ENCODE assay signal across 15 mouse cellular contexts in the genomic region with DNA sequence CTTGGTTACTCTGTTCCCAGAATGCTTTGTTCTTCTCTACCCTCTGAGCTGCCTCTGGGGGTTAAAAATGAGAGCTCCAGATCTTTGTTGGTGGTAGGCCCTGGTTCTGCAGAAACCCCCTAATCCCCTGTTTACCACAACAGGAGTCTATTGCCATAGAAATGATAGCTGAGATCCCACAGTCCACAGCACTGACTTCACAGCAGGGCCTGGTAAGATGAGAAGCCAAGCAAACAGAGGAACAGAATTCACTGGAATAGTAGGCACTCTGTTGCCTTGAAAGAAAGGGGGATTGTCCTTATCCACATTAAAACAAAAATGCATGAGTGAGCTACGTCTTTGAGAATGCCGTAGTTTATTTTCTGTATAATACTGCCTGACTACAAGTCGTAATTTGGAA. TPM values are rescaled to one million over a fixed set of nuclear protein-coding genes. Genes with fewer than 3 reads are reported as not detected.
A peak's percentile ranks its signal among the peaks of the same experiment; 100 is the strongest.
DNase-seq lines count a peak whose midpoint lies in the region; ATAC-seq lines count a peak whose summit lies in the region.
"Had no signal": no experiment of that assay in that cellular context is flagged by ENCODE, and none has a peak within 500 bp of the region (broad histone marks: within the 10 kb centered on the region; RNA-seq: fewer than 3 reads in every experiment).

No protein-coding gene starts in this region.

- H3K4me1 ChIP-seq in forebrain, embryonic 10.5 days = peaks cover 10% of the 10 kb centered on the region
- no peaks in the 10 kb centered on the region for H3K4me1 ChIP-seq in forebrain, embryonic 15.5 days
- 0 out of 2 replicates have a peak, but pooled peaks cover 15% of the 10 kb centered on the region for H3K4me1 ChIP-seq in embryonic facial prominence, embryonic 14.5 days (ENCODE audit: control insufficient read depth, insufficient read depth, low read length)
- no peaks in the 10 kb centered on the region for H3K4me1 ChIP-seq in midbrain, embryonic 14.5 days (ENCODE audit: control insufficient read depth, insufficient read depth, low read length)

- peaks cover 43% of the 10 kb centered on the region for H3K27me3 ChIP-seq in forebrain, embryonic 10.5 days (ENCODE audit: poor library complexity, severe bottlenecking)
- H3K27me3 ChIP-seq in forebrain, embryonic 15.5 days = no peaks in the 10 kb centered on the region
- no peaks in the 10 kb centered on the region for H3K27me3 ChIP-seq in embryonic facial prominence, embryonic 14.5 days (replicated peaks; ENCODE audit: control insufficient read depth, insufficient read depth, low read length)
- no peaks in the 10 kb centered on the region for H3K27me3 ChIP-seq in midbrain, embryonic 14.5 days (ENCODE audit: control insufficient read depth, insufficient read depth, low read length)

- no peak overlapping the region for H3K4me3 ChIP-seq in forebrain, embryonic 10.5 days
- H3K4me3 ChIP-seq in forebrain, embryonic 15.5 days = no peak overlapping the region
- no peak overlapping the region for H3K4me3 ChIP-seq in embryonic facial prominence, embryonic 14.5 days (ENCODE audit: low read depth, low read length)
- no peak overlapping the region for H3K4me3 ChIP-seq in midbrain, embryonic 14.5 days (replicated peaks; ENCODE audit: low read depth, low read length)
- H3K4me3 ChIP-seq: myocyte had no signal

- DNase-seq in forebrain, embryonic 10.5 days (ENCODE audit: extremely low spot score, low spot score) = peak; percentile 30
- peak; percentile 2 for DNase-seq in left cerebral cortex, postnatal 4 days
- DNase-seq in left cerebral cortex, postnatal 25 days (ENCODE audit: low spot score in 2 of 2) = no peak
- DNase-seq in embryonic facial prominence, embryonic 14.5 days (ENCODE audit: low spot score) = peak; percentile 74
- DNase-seq in midbrain, embryonic 14.5 days = peak; percentile 30
- no peak for DNase-seq in thymus, postnatal 14 days
- no peak for DNase-seq in lung, postnatal 4 days
- DNase-seq: adrenal gland, postnatal 14 days; cerebellum, postnatal 14 days; liver; lung, embryonic 14.5 days; thymus, postnatal 4 days had no signal

- WGBS in forebrain, embryonic 10.5 days = 21% methylated on average over 3 of the region's 3 CpGs
- WGBS in forebrain, embryonic 15.5 days = under 1% methylated on average over 3 of the region's 3 CpGs
- 25% methylated on average over 3 of the region's 3 CpGs for WGBS in embryonic facial prominence, embryonic 14.5 days
- 35% methylated on average over 3 of the region's 3 CpGs for WGBS in midbrain, embryonic 14.5 days

- H3K9ac ChIP-seq in forebrain, embryonic 15.5 days (replicated peaks) = no peak overlapping the region
- no peak overlapping the region for H3K9ac ChIP-seq in embryonic facial prominence, embryonic 14.5 days (ENCODE audit: low read depth, low read length)
- no peak overlapping the region for H3K9ac ChIP-seq in midbrain, embryonic 14.5 days (replicated peaks; ENCODE audit: low read length)
- H3K9ac ChIP-seq: lung, embryonic 14.5 days had no signal

- no peak for ATAC-seq in forebrain, embryonic 15.5 days (replicated peaks)
- peak; percentile 84 for ATAC-seq in embryonic facial prominence, embryonic 14.5 days (ENCODE audit: low read depth)
- no peak for ATAC-seq in midbrain, embryonic 14.5 days (ENCODE audit: low FRiP score, low TSS enrichment)

- no peaks in the 10 kb centered on the region for H3K9me3 ChIP-seq in forebrain, embryonic 10.5 days
- no peaks in the 10 kb centered on the region for H3K9me3 ChIP-seq in forebrain, embryonic 15.5 days
- no peaks in the 10 kb centered on the region for H3K9me3 ChIP-seq in embryonic facial prominence, embryonic 14.5 days (ENCODE audit: control insufficient read depth, low read length)
- H3K9me3 ChIP-seq in midbrain, embryonic 14.5 days (ENCODE audit: control insufficient read depth, low read length) = no peaks in the 10 kb centered on the region; the same call in 1 of the 2 replicates

- intact Hi-C loops in left cerebral cortex, postnatal 4 days (cut with DNase I) = no loop called here
- intact Hi-C loops in left cerebral cortex, postnatal 25 days (cut with DNase I) = no loop called here

- no peak overlapping the region for H3K4me2 ChIP-seq in forebrain, embryonic 15.5 days (replicated peaks)
- H3K4me2 ChIP-seq in embryonic facial prominence, embryonic 14.5 days (ENCODE audit: low read depth, low read length) = no peak overlapping the region
- H3K4me2 ChIP-seq in midbrain, embryonic 14.5 days (ENCODE audit: low read length) = no peak overlapping the region
- H3K4me2 ChIP-seq: lung, embryonic 14.5 days had no signal

- no peaks in the 10 kb centered on the region for H3K36me3 ChIP-seq in forebrain, embryonic 10.5 days (replicated peaks)
- H3K36me3 ChIP-seq in forebrain, embryonic 15.5 days = no peaks in the 10 kb centered on the region
- H3K36me3 ChIP-seq in embryonic facial prominence, embryonic 14.5 days (ENCODE audit: control insufficient read depth, insufficient read depth, low read length) = no peaks in the 10 kb centered on the region
- no peaks in the 10 kb centered on the region for H3K36me3 ChIP-seq in midbrain, embryonic 14.5 days (ENCODE audit: control insufficient read depth, insufficient read depth, low read length)

- H3K27ac ChIP-seq in forebrain, embryonic 10.5 days = 0 out of 2 replicates have a peak overlapping the region, but pooled peaks have one; percentile 44
- H3K27ac ChIP-seq in forebrain, embryonic 15.5 days (replicated peaks) = no peak overlapping the region
- peak overlapping the region; percentile 30; the same call in 1 of the 2 replicates for H3K27ac ChIP-seq in embryonic facial prominence, embryonic 14.5 days (replicated peaks; ENCODE audit: low read depth, low read length)
- no peak overlapping the region for H3K27ac ChIP-seq in midbrain, embryonic 14.5 days (replicated peaks; ENCODE audit: low read depth, low read length)

RNA-seq across cellular contexts. Expression of a gene that starts 41.0 kb away (rescaled TPM):
- polyA plus RNA-seq in forebrain, embryonic 10.5 days (2016; fragmentation: Nextera tagmentation; extraction: Ambion mirVana) = 0.04 TPM in 1 of 2 replicates, not detected in the other
- polyA plus RNA-seq in forebrain, embryonic 15.5 days (2015; fragmentation: Nextera tagmentation; extraction: Ambion mirVana) = 0.13 TPM in 1 of 2 replicates, not detected in the other
- 1 to 10 TPM; 1.3 to 1.6 TPM for total RNA-seq in left cerebral cortex, postnatal 4 days (2021)
- total RNA-seq in left cerebral cortex, postnatal 25 days (2021) = 1 to 10 TPM; 2.1 to 2.3 TPM
- polyA plus RNA-seq in embryonic facial prominence, embryonic 14.5 days (2014; fragmentation: Nextera tagmentation; extraction: Ambion mirVana) = 11.8 and 12.9 TPM in 2 replicates
- not detected in 2 replicates for polyA plus RNA-seq in midbrain, embryonic 14.5 days (2014; fragmentation: Nextera tagmentation; extraction: Ambion mirVana)
- polyA plus RNA-seq: heart, postnatal 0 days; lung, embryonic 14.5 days had no signal

Comparison
In these comparisons a context has a peak if more than half of its experiments do, and no peak if none do; other contexts are left out.
1. DNase-seq: peak in forebrain, embryonic 10.5 days (single experiment), left cerebral cortex, postnatal 4 days (single experiment), embryonic facial prominence, embryonic 14.5 days (single experiment) and midbrain, embryonic 14.5 days (single experiment); none in left cerebral cortex, postnatal 25 days (0 of 2), thymus, postnatal 14 days (single experiment) and lung, postnatal 4 days (0 of 2).
2. H3K27ac ChIP-seq: peak in forebrain, embryonic 10.5 days (single experiment) and embryonic facial prominence, embryonic 14.5 days (single experiment); none in forebrain, embryonic 15.5 days (single experiment) and midbrain, embryonic 14.5 days (single experiment).
3. RNA of a gene that starts 41.0 kb away (polyA plus RNA-seq): 11.8 to 12.9 TPM in embryonic facial prominence, embryonic 14.5 days; 0.13 TPM in forebrain, embryonic 15.5 days, 0.04 TPM in forebrain, embryonic 10.5 days and not detected in midbrain, embryonic 14.5 days; every median in the first group is over 10 times any median in the second.